In genomic region chr5:36920072-36920471, GRCm38 (mm10) we compare ENCODE assay signal across 10 mouse cellular contexts. TPM values are rescaled to one million over a fixed set of nuclear protein-coding genes. Genes with fewer than 3 reads are reported as not detected.
DNase-seq lines count a peak whose midpoint lies in the region; ATAC-seq and TF ChIP-seq lines count a peak whose summit lies in the region.
"Had no signal": no experiment of that assay in that cellular context is flagged by ENCODE, and none has a peak within 500 bp of the region (broad histone marks: within the 10 kb centered on the region; RNA-seq: fewer than 3 reads in every experiment).

No protein-coding gene starts in this region.

- no peaks in the 10 kb centered on the region for H3K36me3 ChIP-seq in heart, embryonic 11.5 days (ENCODE audit: control insufficient read depth, insufficient read depth, low read length)
- no peaks in the 10 kb centered on the region for H3K36me3 ChIP-seq in midbrain, embryonic 10.5 days
- H3K36me3 ChIP-seq in midbrain, embryonic 11.5 days (ENCODE audit: control insufficient read depth, insufficient read depth, low read length): no peaks in the 10 kb centered on the region
- H3K36me3 ChIP-seq in neural tube, embryonic 14.5 days (ENCODE audit: control insufficient read depth, insufficient read depth, low read length): no peaks in the 10 kb centered on the region

- no peak overlapping the region for H3K4me3 ChIP-seq in heart, embryonic 11.5 days (ENCODE audit: low read depth, low read length)
- H3K4me3 ChIP-seq in midbrain, embryonic 10.5 days: no peak overlapping the region
- H3K4me3 ChIP-seq in midbrain, embryonic 11.5 days (ENCODE audit: low read depth, low read length): no peak overlapping the region
- no peak overlapping the region for H3K4me3 ChIP-seq in cortical plate, adult 2 months (ENCODE audit: insufficient read depth, low read length)
- no peak overlapping the region for H3K4me3 ChIP-seq in neural tube, embryonic 14.5 days (ENCODE audit: low read depth, low read length)

- no peak overlapping the region for H3K27ac ChIP-seq in heart, embryonic 11.5 days (ENCODE audit: low read depth, low read length)
- no peak overlapping the region for H3K27ac ChIP-seq in midbrain, embryonic 10.5 days (replicated peaks)
- no peak overlapping the region for H3K27ac ChIP-seq in midbrain, embryonic 11.5 days (ENCODE audit: low read depth, low read length)
- no peak overlapping the region for H3K27ac ChIP-seq in cortical plate, adult 2 months (ENCODE audit: insufficient read depth, low read length)
- peak overlapping the region; percentile 16; the same call in 1 of the 2 replicates for H3K27ac ChIP-seq in neural tube, embryonic 14.5 days (ENCODE audit: low read depth, low read length)

- H3K4me1 ChIP-seq in heart, embryonic 11.5 days (ENCODE audit: control insufficient read depth, insufficient read depth, low read length): peaks cover 23% of the 10 kb centered on the region
- H3K4me1 ChIP-seq in midbrain, embryonic 10.5 days: peaks cover 29% of the 10 kb centered on the region
- H3K4me1 ChIP-seq in midbrain, embryonic 11.5 days (ENCODE audit: control insufficient read depth, insufficient read depth, low read length): no peaks in the 10 kb centered on the region
- peaks cover 33% of the 10 kb centered on the region for H3K4me1 ChIP-seq in cortical plate, adult 2 months (ENCODE audit: control insufficient read depth, insufficient read depth, low read length)
- H3K4me1 ChIP-seq in neural tube, embryonic 14.5 days (ENCODE audit: control insufficient read depth, insufficient read depth, low read length): peaks cover 15% of the 10 kb centered on the region

- H3K27me3 ChIP-seq in heart, embryonic 11.5 days (ENCODE audit: control insufficient read depth, insufficient read depth, low read length): peaks cover 3% of the 10 kb centered on the region; the same call in 1 of the 2 replicates
- no peaks in the 10 kb centered on the region for H3K27me3 ChIP-seq in midbrain, embryonic 10.5 days (ENCODE audit: low read depth, poor library complexity, severe bottlenecking)
- no peaks in the 10 kb centered on the region for H3K27me3 ChIP-seq in midbrain, embryonic 11.5 days (ENCODE audit: control insufficient read depth, insufficient read depth, low read length)
- H3K27me3 ChIP-seq in neural tube, embryonic 14.5 days (ENCODE audit: control insufficient read depth, insufficient read depth, low read length): no peaks in the 10 kb centered on the region

- H3K4me2 ChIP-seq in heart, embryonic 11.5 days: no peak overlapping the region
- no peak overlapping the region for H3K4me2 ChIP-seq in midbrain, embryonic 11.5 days
- H3K4me2 ChIP-seq in neural tube, embryonic 14.5 days (ENCODE audit: low read depth, low read length): no peak overlapping the region

- 51% methylated on average over 1 of the region's 1 CpGs for WGBS in heart, embryonic 11.5 days (ENCODE audit: insufficient replicate concordance)
- 53% methylated on average over 1 of the region's 1 CpGs for WGBS in midbrain, embryonic 10.5 days
- 71% methylated on average over 1 of the region's 1 CpGs for WGBS in midbrain, embryonic 11.5 days
- WGBS in neural tube, embryonic 14.5 days: 9% methylated on average over 1 of the region's 1 CpGs

- TF ChIP-seq CTCF in cortical plate, adult 2 months (IDR thresholded peaks at IDR 0.05; ENCODE audit: extremely low read depth, insufficient read depth, low read length): peak; percentile 51

- no peak for TF ChIP-seq POLR2A in cortical plate, adult 2 months (IDR thresholded peaks at IDR 0.05; ENCODE audit: extremely low read depth, insufficient read depth, low read length)

- peak; percentile 34 to 42 for DNase-seq in heart, postnatal 14 days
- DNase-seq in midbrain, embryonic 10.5 days (ENCODE audit: low spot score): peak; percentile 27
- no peak for DNase-seq in midbrain, embryonic 11.5 days (ENCODE audit: low spot score, missing footprints)
- DNase-seq in frontal cortex, postnatal 10 days (ENCODE audit: low spot score in 2 of 2): no peak
- DNase-seq: cerebellum, adult 9-11 months had no signal

- H3K9me3 ChIP-seq in heart, embryonic 11.5 days (replicated peaks; ENCODE audit: control insufficient read depth, low read length): no peaks in the 10 kb centered on the region
- H3K9me3 ChIP-seq in midbrain, embryonic 10.5 days (replicated peaks): no peaks in the 10 kb centered on the region
- no peaks in the 10 kb centered on the region for H3K9me3 ChIP-seq in midbrain, embryonic 11.5 days (ENCODE audit: control insufficient read depth, low read length)
- H3K9me3 ChIP-seq in neural tube, embryonic 14.5 days (ENCODE audit: control insufficient read depth, low read length): no peaks in the 10 kb centered on the region

- no peak overlapping the region for H3K9ac ChIP-seq in heart, embryonic 11.5 days (ENCODE audit: low read depth, low read length)
- H3K9ac ChIP-seq in midbrain, embryonic 11.5 days (ENCODE audit: low read length): no peak overlapping the region
- H3K9ac ChIP-seq in neural tube, embryonic 14.5 days (replicated peaks; ENCODE audit: low read depth, low read length): no peak overlapping the region

- no peak for ATAC-seq in heart, embryonic 11.5 days (replicated peaks; ENCODE audit: insufficient number of reproducible peaks, low FRiP score, low TSS enrichment)
- no peak for ATAC-seq in midbrain, embryonic 11.5 days (ENCODE audit: low FRiP score)
- ATAC-seq in neural tube, embryonic 14.5 days (ENCODE audit: low read depth): 0 out of 2 replicates have a peak, but pooled peaks have one; percentile 38
- ATAC-seq in granulocyte monocyte progenitor cell, adult 5-6 weeks (replicated peaks; ENCODE audit: poor library complexity, severe bottlenecking): no peak

- intact Hi-C loops in heart, postnatal 14 days (cut with DNase I): loop anchor here (1.0 kb wide), 1 partner anchor 84 kb away; no protein-coding TSS in a partner anchor

RNA-seq across cellular contexts. Expression of gene Ppp2r2c, which starts 51.8 kb away (rescaled TPM):
- under 1 TPM; 0.10 to 0.12 TPM for total RNA-seq in heart, postnatal 14 days (2021)
- polyA plus RNA-seq in heart, embryonic 11.5 days (2014; fragmentation: Nextera tagmentation; extraction: Ambion mirVana): 0.19 and 0.72 TPM in 2 replicates
- polyA plus RNA-seq in midbrain, embryonic 10.5 days (2016; fragmentation: Nextera tagmentation; extraction: Ambion mirVana): 0.48 and 0.83 TPM in 2 replicates
- 1.2 TPM in 2 replicates for polyA plus RNA-seq in midbrain, embryonic 11.5 days (2014; fragmentation: Nextera tagmentation; extraction: Ambion mirVana)
- 442 and 456 TPM in 2 replicates for polyA plus RNA-seq in cortical plate, adult 2 months (2012; rRNA removed)
- 64.1 and 67.0 TPM in 2 replicates for polyA plus RNA-seq in neural tube, embryonic 14.5 days (2014; fragmentation: Nextera tagmentation; extraction: Ambion mirVana)
- total RNA-seq in granulocyte monocyte progenitor cell, adult 5-6 weeks (2014; fragmentation: Nextera tagmentation): not detected in 2 replicates
- total RNA-seq in granulocyte monocyte progenitor cell, adult 5-6 weeks (2017): not detected in 2 replicates
- polyA plus RNA-seq: heart, embryonic 14.5 days had no signal

Comparison
In these comparisons a context has a peak if more than half of its experiments do, and no peak if none do; other contexts are left out.
1. DNase-seq: peak in heart, postnatal 14 days (2 of 2) and midbrain, embryonic 10.5 days (single experiment); none in midbrain, embryonic 11.5 days (single experiment) and frontal cortex, postnatal 10 days (0 of 2).
2. RNA of gene Ppp2r2c, which starts 51.8 kb away (polyA plus RNA-seq): 442 to 456 TPM in cortical plate, adult 2 months and 64.1 to 67.0 TPM in neural tube, embryonic 14.5 days; 1.2 TPM in midbrain, embryonic 11.5 days, 0.48 to 0.83 TPM in midbrain, embryonic 10.5 days and 0.19 to 0.72 TPM in heart, embryonic 11.5 days; every median in the first group is over 10 times any median in the second.